Mouse (Mus musculus): ENCODE measurements at regions not wholly inside any gene's neighbourhood (a gene's known extent, or its start where the extent isn't known, plus 50 kb on each side); places are given as distances from the start of the nearest gene placed in this dataset.

DNA sequence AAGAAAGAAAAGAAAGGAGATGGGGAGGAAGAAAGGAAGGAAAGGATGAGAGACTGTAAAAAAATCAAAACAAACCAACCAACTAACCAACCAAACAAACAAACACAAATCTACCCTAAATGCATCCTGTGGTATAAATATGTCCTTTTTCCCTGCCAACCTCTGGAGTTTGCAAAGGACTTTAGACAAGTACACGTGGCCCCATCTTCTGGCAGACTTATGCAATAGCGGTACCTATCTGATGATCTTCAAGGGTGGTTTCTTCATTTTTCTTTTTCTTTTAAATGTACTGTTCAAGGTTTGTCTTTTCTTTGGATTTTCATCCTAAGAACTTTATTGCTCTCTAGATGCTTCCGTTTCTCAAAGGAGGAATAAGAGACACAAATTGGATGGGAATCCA, 127.3 kb downstream of the Cpeb2 start:
- H3K4me3 ChIP-seq = no peak overlapping the region
- 41% methylated on average over 3 of the region's 3 CpGs for WGBS
- H3K27ac ChIP-seq = no peak overlapping the region
- H3K4me1 ChIP-seq = peaks cover 5% of the 10 kb centered on the region
- no peaks in the 10 kb centered on the region for H3K27me3 ChIP-seq
- no peaks in the 10 kb centered on the region for H3K36me3 ChIP-seq
- no peak for ATAC-seq (ENCODE audit: low FRiP score)
- no peaks in the 10 kb centered on the region for H3K9me3 ChIP-seq (replicated peaks)
- no peak overlapping the region for H3K9ac ChIP-seq
- no peak overlapping the region for H3K4me2 ChIP-seq (replicated peaks)

DNA sequence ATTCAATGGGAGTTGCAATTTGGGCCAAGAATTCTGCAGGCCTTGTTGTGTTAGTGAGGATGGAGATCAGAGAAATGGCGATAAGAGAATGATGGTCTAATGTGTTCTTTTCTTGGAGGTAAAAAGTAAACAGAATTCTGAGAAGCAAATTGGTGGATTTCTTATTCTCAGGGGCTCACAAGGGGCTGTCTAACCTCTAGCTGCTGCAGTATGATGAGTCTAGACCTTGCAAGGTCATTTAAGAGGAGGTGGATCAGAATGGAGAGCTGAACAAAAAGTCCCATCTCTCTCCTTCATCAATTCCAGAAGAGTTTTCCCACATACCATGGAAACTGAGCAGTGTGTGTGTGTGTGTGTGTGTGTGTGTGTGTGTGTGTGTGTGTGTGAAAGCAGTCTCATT, 128.1 kb downstream of the Cpeb2 start:
- no peak overlapping the region for H3K4me3 ChIP-seq
- H3K4me1 ChIP-seq = no peaks in the 10 kb centered on the region; the same call in 1 of the 2 replicates
- no peak overlapping the region for H3K9ac ChIP-seq
- ATAC-seq (ENCODE audit: low FRiP score) = no peak
- no peak overlapping the region for H3K27ac ChIP-seq
- H3K27me3 ChIP-seq = no peaks in the 10 kb centered on the region
- no peak overlapping the region for H3K4me2 ChIP-seq (replicated peaks)
- H3K36me3 ChIP-seq = no peaks in the 10 kb centered on the region
- WGBS = 89% methylated on average over 1 of the region's 1 CpGs
- H3K9me3 ChIP-seq (replicated peaks) = no peaks in the 10 kb centered on the region

DNA sequence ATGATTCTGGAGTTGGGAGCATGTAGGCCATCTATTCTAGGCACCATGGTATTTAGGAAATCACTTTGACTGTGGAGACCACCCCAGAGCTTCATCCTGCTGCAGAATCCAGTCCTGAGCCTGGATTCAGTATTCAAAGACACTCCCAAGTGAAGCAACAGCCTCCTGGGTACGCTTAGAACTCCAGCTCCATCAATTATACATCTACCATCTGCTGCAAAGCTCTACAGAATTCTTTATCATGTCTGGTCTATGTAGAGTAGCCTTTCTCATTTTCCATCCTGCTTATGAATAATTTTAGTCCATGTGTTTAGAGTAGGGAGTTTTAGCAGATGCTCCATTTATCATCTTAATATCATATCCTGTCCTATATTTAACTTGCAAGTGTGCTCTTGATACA, 139.4 kb downstream of the Cpeb2 start:
- no peak overlapping the region for H3K4me2 ChIP-seq (replicated peaks)
- no peak for ATAC-seq (ENCODE audit: low FRiP score)

DNA sequence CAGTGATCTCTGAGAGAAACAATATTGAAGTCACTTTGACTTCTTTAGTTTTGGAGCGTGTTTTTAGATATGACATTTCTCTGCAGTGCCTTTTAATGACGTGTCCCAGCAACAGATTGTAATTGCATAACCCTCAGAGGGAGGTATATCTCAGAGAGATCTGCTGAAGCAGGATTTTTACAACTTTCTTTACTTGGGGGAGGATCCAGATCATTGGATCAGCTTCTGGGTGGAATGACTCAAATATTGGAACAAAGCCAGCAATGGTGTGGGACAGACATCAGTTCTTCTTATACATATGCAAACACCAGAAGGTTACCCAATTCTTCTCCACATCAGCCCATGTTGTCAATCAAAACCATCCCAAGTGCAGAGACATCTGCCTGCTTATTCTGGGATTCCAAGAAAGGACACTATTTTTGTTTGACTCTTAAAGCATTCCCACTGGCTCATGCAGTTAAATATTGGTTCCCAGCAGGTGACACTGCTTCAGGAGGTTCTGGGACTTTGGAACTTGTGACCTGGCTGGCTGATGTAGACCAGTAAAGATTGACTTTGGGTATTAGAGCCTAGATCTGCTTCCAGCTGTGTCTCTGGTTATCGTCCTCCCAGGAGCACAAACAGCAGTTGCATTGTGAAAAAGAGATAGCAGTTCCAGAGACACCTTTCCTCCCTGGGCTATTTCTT, 130.5 kb upstream of the C1qtnf7 start:
- ATAC-seq (ENCODE audit: low FRiP score) = no peak
- H3K9me3 ChIP-seq (replicated peaks) = no peaks in the 10 kb centered on the region
- H3K27ac ChIP-seq = no peak overlapping the region
- H3K4me2 ChIP-seq (replicated peaks) = no peak overlapping the region
- no peaks in the 10 kb centered on the region for H3K4me1 ChIP-seq
- no peak overlapping the region for H3K4me3 ChIP-seq
- H3K9ac ChIP-seq = no peak overlapping the region
- WGBS = 79% methylated on average over 3 of the region's 3 CpGs
- H3K27me3 ChIP-seq = no peaks in the 10 kb centered on the region
- no peaks in the 10 kb centered on the region for H3K36me3 ChIP-seq

More for the DNA sequence above, 139.4 kb downstream of the Cpeb2 start:
- Histone ChIP-seq H3K36me3 (no peaks in the 10 kb centered on the region), H3K9ac (no peak overlapping the region), H3K4me1 (no peaks in the 10 kb centered on the region), H3K27ac (no peak overlapping the region), H3K4me3 (no peak overlapping the region), H3K9me3 (replicated peaks) (no peaks in the 10 kb centered on the region), H3K27me3 (no peaks in the 10 kb centered on the region)
- WGBS = 80% methylated on average over 1 of the region's 1 CpGs

DNA sequence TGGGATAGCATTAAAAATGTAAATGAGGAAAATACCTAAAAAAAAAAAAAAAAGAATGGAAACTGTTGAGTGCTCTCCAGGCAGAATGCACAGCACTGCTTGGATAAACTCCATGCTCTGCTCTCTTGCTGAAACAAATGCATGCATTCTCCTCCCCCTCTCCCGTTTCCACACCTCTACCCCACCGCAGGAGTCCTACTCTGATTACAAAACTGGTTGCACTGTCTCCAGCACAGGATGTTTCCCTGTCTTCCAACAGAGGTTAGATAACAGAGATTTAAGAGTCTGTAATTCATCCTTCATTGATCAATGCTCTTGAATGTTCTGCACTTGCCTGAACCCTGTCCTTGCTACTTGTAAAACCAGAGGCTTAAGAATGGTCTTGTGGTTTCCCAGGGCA, 124.3 kb upstream of the C1qtnf7 start:
- Histone ChIP-seq H3K9ac (no peak overlapping the region), H3K27ac (no peak overlapping the region), H3K4me1 (no peaks in the 10 kb centered on the region), H3K4me3 (no peak overlapping the region), H3K4me2 (replicated peaks) (no peak overlapping the region), H3K27me3 (no peaks in the 10 kb centered on the region), H3K9me3 (replicated peaks) (no peaks in the 10 kb centered on the region), H3K36me3 (no peaks in the 10 kb centered on the region)
- 21% methylated on average over 2 of the region's 2 CpGs for WGBS
- no peak for ATAC-seq (ENCODE audit: low FRiP score)

DNA sequence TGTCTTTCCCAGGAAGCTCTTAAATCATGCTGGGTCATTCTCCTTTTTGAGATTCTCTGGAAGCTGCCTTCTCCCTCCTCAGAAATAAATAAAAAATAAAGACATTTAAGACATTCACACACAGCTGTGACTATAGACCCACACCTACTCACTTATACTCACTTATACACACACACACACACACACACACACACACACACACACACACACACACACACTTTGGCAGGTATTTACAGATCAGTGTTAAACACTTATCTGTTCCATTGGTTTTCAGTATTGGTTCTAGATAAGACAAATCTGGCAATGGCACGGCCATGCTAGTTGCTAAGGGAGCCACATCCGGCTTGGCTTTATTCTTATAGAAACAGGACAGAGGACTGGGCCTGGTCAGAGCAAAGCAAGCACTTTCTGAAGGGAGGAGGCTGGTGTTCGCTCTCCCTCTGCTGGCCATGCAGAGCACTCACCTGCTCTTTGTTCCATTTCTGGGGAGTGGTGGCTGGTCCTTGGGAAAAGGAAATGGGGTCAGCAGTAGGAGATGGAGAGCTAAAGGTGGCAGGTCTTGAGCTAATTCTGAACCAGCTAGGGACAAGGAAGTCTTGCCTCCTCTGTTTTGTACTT, 123.8 kb upstream of the C1qtnf7 start:
- no peak overlapping the region for H3K4me2 ChIP-seq (replicated peaks)
- no peaks in the 10 kb centered on the region for H3K27me3 ChIP-seq
- peak; percentile 88 for ATAC-seq (ENCODE audit: low FRiP score)
- H3K4me1 ChIP-seq = no peaks in the 10 kb centered on the region
- WGBS = 35% methylated on average over 3 of the region's 3 CpGs
- H3K27ac ChIP-seq = no peak overlapping the region
- H3K9me3 ChIP-seq (replicated peaks) = no peaks in the 10 kb centered on the region
- no peaks in the 10 kb centered on the region for H3K36me3 ChIP-seq
- H3K9ac ChIP-seq = no peak overlapping the region
- no peak overlapping the region for H3K4me3 ChIP-seq

DNA sequence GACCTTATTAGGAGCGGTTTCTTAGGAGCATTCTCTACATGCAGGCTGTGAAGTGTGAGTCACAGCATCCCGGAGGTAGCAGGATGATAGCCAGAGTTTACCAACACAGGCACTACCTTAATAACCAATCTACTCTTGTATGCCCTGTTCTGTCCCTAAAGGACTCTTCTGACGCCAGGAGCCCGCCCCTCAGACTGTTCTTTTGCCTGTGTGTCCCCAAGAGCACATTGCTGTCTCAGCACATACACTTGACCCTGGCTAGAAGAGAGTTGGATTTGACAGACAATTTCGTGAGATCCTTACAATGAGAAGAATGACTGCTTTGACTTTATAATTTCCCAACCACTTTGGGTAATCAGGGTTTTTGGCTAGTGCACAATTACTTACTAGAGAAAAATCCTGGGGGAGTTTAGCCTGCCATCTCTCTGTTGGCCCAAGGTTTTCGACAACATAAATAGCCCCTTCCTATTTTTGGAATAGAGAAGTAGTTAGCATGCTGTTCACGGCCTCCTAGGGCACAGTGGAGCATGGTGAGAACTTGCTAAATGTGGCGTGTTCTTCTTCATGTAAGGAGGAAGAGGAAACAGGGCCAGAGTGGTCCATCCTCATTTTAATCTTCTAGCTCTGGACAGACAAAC, 122.3 kb upstream of the C1qtnf7 start:
- H3K4me3 ChIP-seq = no peak overlapping the region
- no peak overlapping the region for H3K27ac ChIP-seq
- ATAC-seq (ENCODE audit: low FRiP score) = no peak
- no peaks in the 10 kb centered on the region for H3K36me3 ChIP-seq
- no peak overlapping the region for H3K9ac ChIP-seq
- no peak overlapping the region for H3K4me2 ChIP-seq (replicated peaks)
- WGBS = 80% methylated on average over 8 of the region's 8 CpGs
- no peaks in the 10 kb centered on the region for H3K9me3 ChIP-seq (replicated peaks)
- H3K27me3 ChIP-seq = no peaks in the 10 kb centered on the region
- H3K4me1 ChIP-seq = no peaks in the 10 kb centered on the region

DNA sequence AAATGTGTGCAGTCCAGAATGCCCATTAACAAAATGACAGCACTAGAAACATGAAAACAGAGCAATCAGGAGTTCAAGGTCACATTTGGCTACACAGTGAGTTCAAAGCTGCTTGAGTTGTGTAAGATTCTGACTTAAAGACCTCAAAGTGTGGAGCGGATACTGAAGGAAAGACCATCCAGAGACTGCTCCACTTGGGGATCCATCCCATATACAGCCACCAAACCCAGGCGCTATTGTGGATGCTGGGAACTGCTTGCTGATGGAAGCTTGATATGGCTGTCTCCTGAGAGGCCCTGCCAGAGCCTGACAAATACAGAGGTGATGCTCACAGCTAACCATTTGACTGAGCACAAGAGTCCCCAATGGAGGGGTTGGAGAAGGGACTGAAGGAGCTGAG, 98.1 kb upstream of the C1qtnf7 start:
- WGBS = 91% methylated on average over 2 of the region's 2 CpGs
- no peak for ATAC-seq (ENCODE audit: low FRiP score)

DNA sequence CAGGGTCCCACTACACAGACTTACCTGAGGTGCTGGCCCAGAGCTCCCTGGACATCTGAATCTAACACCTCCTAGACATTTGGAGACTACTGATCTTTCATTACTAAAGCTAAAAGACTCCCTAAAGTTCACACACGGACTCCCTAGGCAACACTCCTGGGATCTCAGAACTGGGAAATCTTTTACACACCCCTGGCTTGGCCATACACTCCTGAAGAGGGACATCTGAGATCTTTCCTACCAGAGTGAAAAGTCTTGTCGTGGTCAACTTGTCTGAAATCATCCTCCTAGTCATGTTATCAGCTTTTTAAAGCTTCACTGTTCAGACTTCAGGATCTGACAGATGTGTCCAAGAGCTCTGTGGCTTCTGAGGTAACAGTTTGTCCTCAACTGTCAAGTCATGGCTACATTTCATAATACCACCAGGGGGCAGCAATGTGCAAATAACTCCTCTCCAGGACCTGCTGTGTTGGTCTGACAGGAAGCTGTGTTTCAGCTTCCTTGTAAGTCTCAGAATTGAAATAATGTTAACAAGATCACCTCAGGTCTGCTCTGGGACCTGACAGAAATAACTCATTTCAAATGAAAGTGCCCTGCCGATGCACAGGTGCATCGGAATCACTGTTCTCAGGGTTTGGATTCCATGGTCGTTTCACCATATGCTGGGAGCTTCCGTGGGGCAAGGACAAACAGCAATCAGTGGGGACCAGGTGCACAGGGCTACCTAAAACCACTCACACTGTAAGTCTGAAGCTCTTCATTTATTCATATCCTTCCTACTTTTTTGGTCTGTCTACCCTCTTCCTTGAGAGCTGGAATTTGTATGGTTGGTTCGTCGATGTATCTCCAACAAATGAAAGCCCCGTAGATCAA, 92.3 kb upstream of the C1qtnf7 start:
- ATAC-seq (ENCODE audit: low FRiP score) = no peak

More for the DNA sequence above, 98.1 kb upstream of the C1qtnf7 start:
- H3K36me3 ChIP-seq = no peaks in the 10 kb centered on the region
- no peak overlapping the region for H3K9ac ChIP-seq
- H3K27me3 ChIP-seq = no peaks in the 10 kb centered on the region
- H3K4me3 ChIP-seq = no peak overlapping the region
- no peaks in the 10 kb centered on the region for H3K4me1 ChIP-seq
- no peak overlapping the region for H3K27ac ChIP-seq
- no peak overlapping the region for H3K4me2 ChIP-seq (replicated peaks)
- H3K9me3 ChIP-seq (replicated peaks) = no peaks in the 10 kb centered on the region

DNA sequence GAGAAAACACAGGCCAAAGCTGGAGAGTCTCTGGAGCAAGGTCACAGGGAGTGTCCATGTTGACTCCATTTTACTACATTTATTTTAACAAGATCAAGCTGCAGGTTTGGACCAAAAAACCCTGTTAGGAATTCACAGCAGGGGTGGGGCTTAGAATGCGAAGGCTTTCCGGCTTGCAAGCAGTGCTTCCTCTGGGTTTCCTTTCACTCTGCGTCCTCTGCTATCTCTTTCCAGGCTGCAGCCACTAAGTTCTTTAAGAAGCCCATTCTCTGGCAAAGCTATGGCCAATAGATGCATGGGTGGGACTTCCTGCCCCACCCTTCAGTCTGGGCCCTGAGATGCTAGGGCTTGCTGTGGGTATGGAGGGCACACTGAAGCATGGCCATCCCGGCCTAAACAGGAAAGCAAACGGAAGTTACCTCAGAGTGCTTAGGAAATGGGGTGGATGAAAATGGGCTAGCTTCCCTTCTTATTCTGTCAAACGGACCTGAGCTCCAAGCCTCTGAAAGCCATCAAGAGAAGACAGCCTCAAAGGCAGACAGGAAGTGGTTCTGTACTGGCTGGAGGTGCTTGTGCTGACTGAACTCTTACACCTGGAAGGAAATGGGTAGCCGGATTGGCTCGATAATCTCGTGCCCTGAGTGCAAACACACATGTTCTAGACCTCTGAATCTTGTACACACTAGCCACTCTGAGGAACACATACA, 90.6 kb upstream of the C1qtnf7 start:
- H3K4me2 ChIP-seq (replicated peaks) = no peak overlapping the region
- no peak overlapping the region for H3K9ac ChIP-seq
- no peak overlapping the region for H3K27ac ChIP-seq
- H3K36me3 ChIP-seq = no peaks in the 10 kb centered on the region
- H3K4me1 ChIP-seq = no peaks in the 10 kb centered on the region
- ATAC-seq (ENCODE audit: low FRiP score) = no peak
- H3K27me3 ChIP-seq = no peaks in the 10 kb centered on the region
- H3K4me3 ChIP-seq = no peak overlapping the region
- no peaks in the 10 kb centered on the region for H3K9me3 ChIP-seq (replicated peaks)
- 79% methylated on average over 9 of the region's 9 CpGs for WGBS

More for the DNA sequence above, 92.3 kb upstream of the C1qtnf7 start:
- 81% methylated on average over 9 of the region's 9 CpGs for WGBS
- Histone ChIP-seq H3K4me3 (no peak overlapping the region), H3K36me3 (no peaks in the 10 kb centered on the region), H3K27me3 (no peaks in the 10 kb centered on the region), H3K9ac (no peak overlapping the region), H3K4me1 (no peaks in the 10 kb centered on the region), H3K27ac (no peak overlapping the region), H3K4me2 (replicated peaks) (no peak overlapping the region), H3K9me3 (replicated peaks) (no peaks in the 10 kb centered on the region)

DNA sequence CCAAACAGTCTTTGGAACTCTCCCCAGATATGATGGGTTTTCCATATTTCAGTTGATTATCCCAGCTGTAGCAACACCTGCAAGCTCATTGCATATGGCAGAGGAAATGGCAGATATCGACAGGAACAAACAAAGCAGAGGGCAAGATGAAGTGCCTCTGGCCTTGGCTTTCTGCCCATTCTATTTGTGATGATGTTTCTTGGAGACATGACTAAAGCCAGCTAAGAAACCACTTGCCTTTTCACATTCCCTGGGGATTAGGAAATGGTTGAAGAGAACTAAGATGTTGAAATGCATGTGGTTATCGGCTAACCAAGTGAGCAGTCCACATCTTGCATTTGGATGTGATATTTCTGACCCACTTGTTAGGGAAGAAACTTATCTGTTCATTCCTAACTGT, 82.0 kb upstream of the C1qtnf7 start:
- Histone ChIP-seq H3K9ac (no peak overlapping the region), H3K4me3 (no peak overlapping the region), H3K9me3 (replicated peaks) (no peaks in the 10 kb centered on the region), H3K4me2 (replicated peaks) (no peak overlapping the region), H3K4me1 (no peaks in the 10 kb centered on the region), H3K27me3 (no peaks in the 10 kb centered on the region), H3K36me3 (no peaks in the 10 kb centered on the region), H3K27ac (no peak overlapping the region)
- WGBS = 83% methylated on average over 2 of the region's 2 CpGs
- ATAC-seq (ENCODE audit: low FRiP score) = no peak

DNA sequence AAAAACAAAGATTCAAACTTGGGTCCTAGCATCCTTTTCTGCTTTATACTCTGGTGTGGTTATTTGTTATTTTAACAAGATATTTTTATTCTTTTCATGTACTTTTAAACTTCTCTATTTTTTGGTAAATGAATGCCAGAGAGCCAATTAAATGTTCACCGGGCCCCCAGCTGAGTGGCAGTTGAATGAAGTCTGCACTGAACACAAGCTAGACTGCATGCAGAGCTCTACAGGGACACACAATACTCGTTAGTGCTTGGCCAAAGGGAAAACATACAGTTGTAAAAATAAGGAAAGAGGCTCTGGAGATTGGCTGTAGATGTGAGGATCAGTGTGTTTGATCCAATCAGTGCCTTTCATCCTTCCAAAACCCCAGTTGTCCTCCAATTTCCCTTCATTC, 76.1 kb upstream of the C1qtnf7 start:
- Histone ChIP-seq H3K27me3 (no peaks in the 10 kb centered on the region), H3K4me3 (no peak overlapping the region), H3K27ac (no peak overlapping the region), H3K9me3 (replicated peaks) (no peaks in the 10 kb centered on the region), H3K9ac (no peak overlapping the region), H3K36me3 (no peaks in the 10 kb centered on the region), H3K4me2 (replicated peaks) (no peak overlapping the region), H3K4me1 (no peaks in the 10 kb centered on the region)
- ATAC-seq (ENCODE audit: low FRiP score) = no peak
- 48% methylated on average over 2 of the region's 2 CpGs for WGBS

Measured in hindbrain, embryonic 12.5 days (tissue).